Mouse (Mus musculus): ENCODE results near the gene 2310057J18Rik. TPM values are rescaled to one million over a fixed set of nuclear protein-coding genes. Genes with fewer than 3 reads are reported as not detected.
"Not testable (repeated sequence)": the region's sequence is repeated elsewhere in the genome, so short reads cannot be mapped to it uniquely, and the experiment has no call there.

2310057J18Rik gene
- polyA plus RNA-seq (2012; rRNA removed): not detected in 2 replicates

- Histone ChIP-seq H3K4me1 (ENCODE audit: control insufficient read depth, insufficient read depth, low read length) (no peaks in the 10 kb centered on the region), H3K4me3 (replicated peaks; ENCODE audit: extremely low read depth, low read depth, low read length) (no peak within 1 kb of the TSS)
- TF ChIP-seq POLR2A (IDR thresholded peaks at IDR 0.05; ENCODE audit: borderline replicate concordance, extremely low read depth, low read depth, low read length) (no peak), CTCF (IDR thresholded peaks at IDR 0.05; ENCODE audit: insufficient read depth, low read length) (no peak)
- WGBS: 70% methylated on average over 3 of the region's 3 CpGs
- no peak for DNase-seq
Observed at GRCm38 (mm10) chr10:28986203-28986602, at the start of gene 2310057J18Rik. Gene 2310057J18Rik (minus strand): TSS chr10:28986303.

- not testable (repeated sequence) for DNase-seq; H3K4me3 ChIP-seq (replicated peaks; ENCODE audit: extremely low read depth, low read depth, low read length); H3K4me1 ChIP-seq (ENCODE audit: control insufficient read depth, insufficient read depth, low read length)
- 87% methylated on average over 10 of the region's 20 CpGs for WGBS
Observed at GRCm38 (mm10) chr10:29029960-29030359, 43.9 kb upstream of the 2310057J18Rik start.

- TF ChIP-seq CTCF (IDR thresholded peaks at IDR 0.05; ENCODE audit: insufficient read depth, low read length): no peak
- TF ChIP-seq POLR2A (IDR thresholded peaks at IDR 0.05; ENCODE audit: borderline replicate concordance, extremely low read depth, low read depth, low read length): no peak
- 74% methylated on average over 7 of the region's 7 CpGs for WGBS
- Histone ChIP-seq H3K4me3 (replicated peaks; ENCODE audit: extremely low read depth, low read depth, low read length) (no peak overlapping the region), H3K4me1 (ENCODE audit: control insufficient read depth, insufficient read depth, low read length) (no peaks in the 10 kb centered on the region)
- no peak for DNase-seq
Observed at GRCm38 (mm10) chr10:29019496-29020270, 33.6 kb upstream of the 2310057J18Rik start.

GRCm38 (mm10) chr10:28997776-28998175, 11.7 kb upstream of the 2310057J18Rik start:
- H3K4me3 ChIP-seq (replicated peaks; ENCODE audit: extremely low read depth, low read depth, low read length): no peak overlapping the region
- TF ChIP-seq CTCF (IDR thresholded peaks at IDR 0.05; ENCODE audit: insufficient read depth, low read length) (no peak), POLR2A (IDR thresholded peaks at IDR 0.05; ENCODE audit: borderline replicate concordance, extremely low read depth, low read depth, low read length) (no peak)
- H3K4me1 ChIP-seq (ENCODE audit: control insufficient read depth, insufficient read depth, low read length): no peaks in the 10 kb centered on the region
- no peak for DNase-seq

- TF ChIP-seq CTCF (IDR thresholded peaks at IDR 0.05; ENCODE audit: insufficient read depth, low read length): no peak
Observed at GRCm38 (mm10) chr10:28988990-28989389, 2.9 kb upstream of the 2310057J18Rik start.

GRCm38 (mm10) chr10:28968189-28968588, 17.9 kb downstream of the 2310057J18Rik start:
- no peak for DNase-seq
- H3K4me3 ChIP-seq (replicated peaks; ENCODE audit: extremely low read depth, low read depth, low read length): no peak overlapping the region
- 83% methylated on average over 1 of the region's 1 CpGs for WGBS
- no peaks in the 10 kb centered on the region for H3K4me1 ChIP-seq (ENCODE audit: control insufficient read depth, insufficient read depth, low read length)
- TF ChIP-seq CTCF (IDR thresholded peaks at IDR 0.05; ENCODE audit: insufficient read depth, low read length) (no peak), POLR2A (IDR thresholded peaks at IDR 0.05; ENCODE audit: borderline replicate concordance, extremely low read depth, low read depth, low read length) (no peak)

More at GRCm38 (mm10) chr10:28988990-28989389, 2.9 kb upstream of the 2310057J18Rik start:
- no peaks in the 10 kb centered on the region for H3K4me1 ChIP-seq (ENCODE audit: control insufficient read depth, insufficient read depth, low read length)
- no peak overlapping the region for H3K4me3 ChIP-seq (replicated peaks; ENCODE audit: extremely low read depth, low read depth, low read length)
- WGBS: 70% methylated on average over 2 of the region's 2 CpGs
- DNase-seq: no peak

- DNase-seq: peak; percentile 11
- TF ChIP-seq CTCF (IDR thresholded peaks at IDR 0.05; ENCODE audit: insufficient read depth, low read length): peak; percentile 32; the same call in 1 of the 2 replicates
- TF ChIP-seq POLR2A (IDR thresholded peaks at IDR 0.05; ENCODE audit: borderline replicate concordance, extremely low read depth, low read depth, low read length): no peak
- Histone ChIP-seq H3K4me3 (replicated peaks; ENCODE audit: extremely low read depth, low read depth, low read length) (no peak overlapping the region), H3K4me1 (ENCODE audit: control insufficient read depth, insufficient read depth, low read length) (no peaks in the 10 kb centered on the region)
- 49% methylated on average over 4 of the region's 4 CpGs for WGBS
Observed at GRCm38 (mm10) chr10:28955138-28955537, 31.0 kb downstream of the 2310057J18Rik start.

GRCm38 (mm10) chr10:28954515-28954914, 31.6 kb downstream of the 2310057J18Rik start:
- H3K4me3 ChIP-seq (replicated peaks; ENCODE audit: extremely low read depth, low read depth, low read length): no peak overlapping the region
- no peak for DNase-seq
- WGBS: 60% methylated on average over 4 of the region's 4 CpGs
- H3K4me1 ChIP-seq (ENCODE audit: control insufficient read depth, insufficient read depth, low read length): no peaks in the 10 kb centered on the region
- TF ChIP-seq POLR2A (IDR thresholded peaks at IDR 0.05; ENCODE audit: borderline replicate concordance, extremely low read depth, low read depth, low read length) (no peak), CTCF (IDR thresholded peaks at IDR 0.05; ENCODE audit: insufficient read depth, low read length) (no peak)

Other genes with a start within 250 kb of the 2310057J18Rik start
- gene Soga3, start 157.5 kb upstream of the 2310057J18Rik start, polyA plus RNA-seq (2012; rRNA removed): 0.04 TPM in 1 of 2 replicates, not detected in the other
- not detected in 2 replicates for gene Gm49353, start 212.7 kb upstream of the 2310057J18Rik start, polyA plus RNA-seq (2012; rRNA removed)
- gene 9330159F19Rik, start 225.3 kb upstream of the 2310057J18Rik start, polyA plus RNA-seq (2012; rRNA removed): 0.67 and 0.69 TPM in 2 replicates